Mouse (Mus musculus) erythroblast, embryonic 14.5 days (primary cell): ENCODE results near the gene Cdkal1.

Source experiments
- GATA1 ChIP-seq: IDR thresholded peaks from 2 replicates; pipeline ENCODE4 v1.6.1; 2012; ENCODE audit warnings: low read length, inconsistent platforms, mixed read lengths
- TAL1 ChIP-seq: IDR thresholded peaks from 3 replicates; pipeline ENCODE4 v1.6.1; 2012; ENCODE audit warnings: low read length, inconsistent platforms, mixed read lengths

- no peak for TF ChIP-seq GATA1
- TF ChIP-seq TAL1: no peak
Measured at GRCm38 (mm10) chr13:29621363-29621762, 234.1 kb downstream of the Cdkal1 start.
